Mouse (Mus musculus) layer of hippocampus, adult 9-10 months (tissue): ENCODE measurements around the gene Eng.

Source experiments
- DNase-seq: peaks from one replicate; pipeline ENCODE4 v3.0.0; 2022; ENCODE audit warnings: low spot score

Eng gene

DNA sequence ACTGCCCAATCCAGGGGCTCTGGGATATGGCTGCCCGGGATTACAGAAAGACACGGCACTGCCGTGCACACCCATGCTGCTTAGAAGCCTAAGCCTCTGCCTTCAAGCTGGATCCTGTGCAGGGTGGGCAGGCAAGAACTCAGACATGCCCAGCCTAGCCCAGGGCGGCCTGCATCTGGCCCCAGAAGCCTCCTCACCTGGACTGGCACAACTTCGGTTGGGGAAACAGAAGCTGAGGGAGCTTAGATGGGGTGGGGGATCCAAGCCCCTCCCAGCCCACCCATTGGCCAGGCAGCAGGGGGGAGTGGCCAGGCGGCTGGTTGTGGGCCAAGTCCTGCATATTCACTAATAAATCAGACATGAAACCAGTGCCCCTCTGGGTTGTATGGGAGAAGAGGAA, 35.4 kb downstream of the Eng start:
- DNase-seq: no peak

GRCm38 (mm10) chr2:32682721-32683417, 36.5 kb downstream of the Eng start:
- no peak for DNase-seq

GRCm38 (mm10) chr2:32683701-32684100, 37.3 kb downstream of the Eng start:
- DNase-seq: no peak

- DNase-seq: no peak
Measured at GRCm38 (mm10) chr2:32684681-32685428, 38.5 kb downstream of the Eng start.

GRCm38 (mm10) chr2:32685807-32686206, 39.4 kb downstream of the Eng start:
- no peak for DNase-seq

DNA sequence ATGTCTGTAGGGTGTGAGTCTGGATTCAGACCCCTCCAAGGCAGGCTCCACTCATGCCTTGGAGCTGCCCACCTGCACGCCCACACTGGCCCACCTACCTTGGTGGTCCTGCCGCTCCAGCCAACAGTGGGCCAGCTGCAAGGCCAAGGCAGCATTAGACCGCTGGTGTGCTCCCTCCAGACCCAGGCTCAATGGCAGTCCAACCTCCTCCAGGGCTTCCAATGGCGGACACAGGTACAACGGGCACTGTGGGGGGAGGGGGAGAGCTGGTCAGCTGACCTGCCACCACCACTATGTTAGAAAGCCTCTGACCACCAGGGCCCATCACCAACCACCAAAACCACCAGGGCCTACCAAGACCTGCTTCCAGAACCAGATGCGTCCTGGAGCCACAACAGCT, 40.2 kb downstream of the Eng start:
- no peak for DNase-seq

- no peak for DNase-seq
Measured at GRCm38 (mm10) chr2:32687562-32687961, 41.2 kb downstream of the Eng start.

DNA sequence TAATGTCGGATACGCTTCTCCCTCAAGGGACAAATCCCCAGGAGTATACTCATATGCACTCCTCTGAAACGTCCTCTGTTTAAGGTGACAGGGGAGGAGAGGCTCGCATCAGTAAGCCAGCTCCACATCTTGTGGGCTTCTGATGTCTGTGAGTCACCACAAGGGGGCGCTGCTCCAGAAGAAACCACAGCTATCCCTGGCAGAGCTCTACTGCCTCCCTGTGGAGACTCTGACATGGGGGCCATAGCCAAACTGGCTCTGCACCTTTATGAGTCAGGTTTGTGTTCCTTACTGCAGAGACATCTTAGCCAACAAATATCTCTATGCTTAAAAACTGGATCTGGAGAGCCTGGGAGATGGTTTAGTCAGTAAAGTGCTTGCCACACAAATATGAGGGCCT, 43.0 kb downstream of the Eng start:
- DNase-seq: peak; percentile 85

DNA sequence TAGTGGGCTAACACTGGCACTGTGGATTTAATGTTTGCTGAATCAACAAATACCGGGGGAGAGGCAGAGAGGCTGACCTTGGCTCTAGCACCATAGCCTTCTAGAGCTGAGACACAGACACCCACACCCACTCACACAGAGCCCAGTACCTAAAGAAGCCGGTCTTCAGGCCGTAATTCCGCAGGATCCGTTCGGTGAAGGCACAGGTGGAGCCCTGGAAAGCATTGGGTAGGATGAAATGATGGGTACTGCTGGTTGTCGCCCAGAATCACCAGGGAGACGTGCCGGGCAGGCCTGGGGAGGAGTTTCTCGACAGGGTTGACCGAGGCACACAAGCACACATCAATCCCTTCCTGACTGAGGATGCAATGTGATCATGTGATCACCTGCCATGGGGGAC, 44.6 kb downstream of the Eng start:
- DNase-seq: no peak

GRCm38 (mm10) chr2:32692496-32692895, 46.1 kb downstream of the Eng start:
- no peak for DNase-seq

- no peak for DNase-seq
Measured at GRCm38 (mm10) chr2:32693282-32693681, 46.9 kb downstream of the Eng start.

- DNase-seq: peak; percentile 92
Measured at GRCm38 (mm10) chr2:32693823-32694411, 47.5 kb downstream of the Eng start.

- DNase-seq: no peak
Measured at GRCm38 (mm10) chr2:32694691-32695090, 48.3 kb downstream of the Eng start.

DNA sequence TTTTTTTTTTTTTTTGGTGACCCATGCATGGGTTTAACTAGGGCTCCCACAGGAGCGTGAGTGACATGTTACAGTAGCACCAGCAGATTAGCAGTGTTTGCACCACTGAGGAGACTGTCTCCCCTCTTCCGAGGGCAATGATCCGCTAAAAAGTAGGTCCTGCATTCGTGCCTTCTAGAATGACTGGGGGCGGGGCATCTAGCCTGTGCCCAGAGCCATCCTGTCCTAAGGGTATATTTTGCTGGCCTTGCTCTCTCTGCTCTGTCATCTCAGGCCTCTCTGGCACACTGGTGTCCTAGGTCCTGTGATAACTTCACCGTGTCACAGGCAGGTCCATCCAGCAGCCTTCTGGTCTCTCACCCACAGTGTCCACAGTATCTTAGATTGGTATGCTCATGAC, 53.3 kb downstream of the Eng start:
- DNase-seq: no peak

- DNase-seq: no peak
Measured at GRCm38 (mm10) chr2:32700966-32701743, 54.8 kb downstream of the Eng start.

DNA sequence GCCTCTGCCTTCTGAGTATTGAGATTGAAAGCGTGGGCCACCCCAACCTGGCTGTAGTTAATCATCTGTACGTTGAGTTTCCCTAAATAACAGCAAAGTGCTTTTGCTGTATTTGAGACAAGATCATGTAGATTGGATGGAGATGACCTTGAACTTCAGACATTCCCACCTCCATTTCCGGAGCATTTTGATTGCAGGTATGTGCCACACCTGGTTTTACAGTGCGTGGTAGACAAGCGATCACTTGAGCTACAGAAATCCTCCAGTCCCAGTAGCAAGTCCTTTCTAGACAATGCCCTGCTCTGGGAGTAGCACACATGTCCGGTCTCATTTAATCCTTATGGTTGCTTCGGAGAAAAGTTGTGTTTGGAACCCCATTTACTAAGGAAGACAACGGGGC, 56.7 kb downstream of the Eng start:
- DNase-seq: no peak

GRCm38 (mm10) chr2:32704021-32704421, 57.6 kb downstream of the Eng start, which contains the start of gene Fpgs:
Gene Fpgs, minus strand, starts transcription at chr2:32704145.
- no peak for DNase-seq

GRCm38 (mm10) chr2:32705018-32705417, 58.6 kb downstream of the Eng start:
- no peak for DNase-seq

DNA sequence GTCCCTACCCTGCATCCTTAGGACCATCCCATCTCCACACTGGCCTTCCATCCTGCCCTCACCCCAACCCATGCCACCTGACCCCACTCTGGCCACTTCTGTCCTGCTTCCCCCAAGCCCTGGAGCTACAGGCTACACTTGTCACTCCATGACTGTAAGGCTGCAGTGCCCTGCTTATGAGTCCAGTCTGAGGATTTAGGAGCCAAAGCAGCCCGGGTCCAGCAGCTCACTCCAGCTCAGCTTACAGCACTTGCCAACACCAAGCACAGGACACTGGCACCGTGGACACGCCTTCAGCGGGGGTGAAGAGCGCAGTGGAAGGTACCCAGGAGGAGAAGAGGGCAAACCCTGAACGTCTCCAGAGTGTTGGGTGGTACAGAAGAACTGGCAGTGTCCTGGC, 60.6 kb downstream of the Eng start:
- no peak for DNase-seq

- no peak for DNase-seq
Measured at GRCm38 (mm10) chr2:32708643-32709042, 62.2 kb downstream of the Eng start.

DNA sequence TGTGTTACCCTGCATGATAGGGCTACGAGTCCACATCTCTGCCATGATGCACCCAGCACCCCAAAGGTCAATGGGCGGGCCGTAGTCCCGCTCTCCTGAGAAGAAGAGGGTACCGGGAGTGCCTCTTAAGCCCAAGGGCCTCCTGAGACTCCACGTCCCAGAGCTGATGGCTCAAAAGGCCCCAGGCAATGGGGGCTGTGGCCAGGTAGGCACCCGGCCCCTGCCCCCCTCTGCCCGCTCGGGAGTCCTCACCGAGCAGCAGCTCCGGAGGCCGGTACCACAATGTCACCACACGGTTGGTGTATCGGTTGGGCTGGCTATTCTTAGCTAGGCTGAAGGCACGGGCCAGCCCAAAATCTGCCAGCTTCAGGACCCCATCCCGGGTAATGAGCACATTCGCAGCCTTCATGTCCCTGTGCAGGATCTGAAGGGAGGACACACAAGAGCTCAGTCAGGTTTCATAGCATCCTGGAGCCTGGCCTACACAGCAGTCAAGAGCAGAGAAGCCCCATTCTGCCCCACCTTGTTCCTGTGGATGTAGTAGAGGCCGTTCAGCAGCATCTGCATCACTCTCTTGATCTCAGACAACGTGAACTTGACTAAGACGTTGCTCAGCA, 63.2 kb downstream of the Eng start:
- DNase-seq: no peak

DNA sequence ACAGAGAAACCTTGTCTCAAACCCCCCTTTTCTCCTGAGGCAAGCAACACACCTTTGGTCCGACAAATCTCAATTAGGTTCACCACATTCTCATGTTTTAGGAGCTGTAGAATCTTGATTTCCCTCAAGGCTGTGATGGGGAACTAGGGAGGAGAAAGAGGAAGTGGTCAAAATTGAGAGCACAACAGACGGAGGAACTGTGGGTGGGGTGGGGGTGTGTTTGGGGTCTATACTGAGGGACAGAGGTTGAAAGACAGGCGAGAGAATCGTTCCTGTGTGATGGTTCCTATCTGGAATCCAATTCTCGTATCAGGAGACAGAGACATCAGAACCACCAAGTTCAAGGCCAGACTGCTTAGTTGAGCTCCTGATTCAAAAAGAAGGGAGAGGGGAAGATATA, 64.0 kb downstream of the Eng start:
- DNase-seq: no peak
